Mouse (Mus musculus) stomach, embryonic 15.5 days (tissue): ENCODE measurements around the gene Gm17455. TPM values are rescaled to one million over a fixed set of nuclear protein-coding genes. Genes with fewer than 3 reads are reported as not detected.
A peak's percentile ranks its signal among the peaks of the same experiment; 100 is the strongest.

Experiments
- ATAC-seq: fragments of 200-750 bp; cut with Nextera tagmentation; 2 replicates; pipeline ENCODE4 v1.8.0; 2017; ENCODE audit warnings: low read depth, moderate number of reproducible peaks, moderate TSS enrichment; ENCODE audit not compliant: insufficient read depth, low FRiP score
- H3K27ac ChIP-seq: fragments of 300-500 bp; sonication (generic); 2 replicates; pipeline ENCODE4 v1.5.1; 2015; ENCODE audit warnings: mild to moderate bottlenecking, inconsistent platforms
- H3K27me3 ChIP-seq: fragments of 300-500 bp; sonication (generic); replicated peaks from 2 replicates; pipeline ENCODE4 v1.6.1; 2015; ENCODE audit warnings: inconsistent platforms
- H3K36me3 ChIP-seq: fragments of 300-500 bp; sonication (generic); 2 replicates; pipeline ENCODE4 v1.6.1; 2015; ENCODE audit warnings: inconsistent platforms
- H3K4me1 ChIP-seq: fragments of 300-500 bp; sonication (generic); 2 replicates; pipeline ENCODE4 v1.6.1; 2015; ENCODE audit warnings: inconsistent platforms
- H3K4me2 ChIP-seq: fragments of 300-500 bp; sonication (generic); 2 replicates; pipeline ENCODE4 v1.6.1; 2015; ENCODE audit warnings: mild to moderate bottlenecking, inconsistent platforms
- H3K4me3 ChIP-seq: fragments of 300-500 bp; sonication (generic); replicated peaks from 2 replicates; pipeline ENCODE4 v1.5.1; 2015; ENCODE audit warnings: inconsistent platforms
- H3K9ac ChIP-seq: fragments of 300-500 bp; sonication (generic); 2 replicates; pipeline ENCODE4 v1.6.1; 2015; ENCODE audit warnings: inconsistent platforms
- H3K9me3 ChIP-seq: fragments of 300-500 bp; sonication (generic); 2 replicates; pipeline ENCODE4 v1.6.1; 2016; ENCODE audit warnings: inconsistent platforms
- WGBS: fragments of 180-500 bp; shearing (Covaris S2); methylation state at CpG from one replicate; pipeline ENCODE4 v1.1.7; 2015; 5-methylcytosine and 5-hydroxymethylcytosine counted together
- polyA plus RNA-seq: library from polyadenylated mRNA; unstranded; fragments of >200 nt; fragmentation: Nextera tagmentation; extraction: Ambion mirVana; gene quantifications from 2 replicates; pipeline ENCODE4 v1.2.1, GENCODE M21; 2015

The Gm17455 gene
- polyA plus RNA-seq, 1 experiment from 2014 or later = 0.98 TPM

DNA sequence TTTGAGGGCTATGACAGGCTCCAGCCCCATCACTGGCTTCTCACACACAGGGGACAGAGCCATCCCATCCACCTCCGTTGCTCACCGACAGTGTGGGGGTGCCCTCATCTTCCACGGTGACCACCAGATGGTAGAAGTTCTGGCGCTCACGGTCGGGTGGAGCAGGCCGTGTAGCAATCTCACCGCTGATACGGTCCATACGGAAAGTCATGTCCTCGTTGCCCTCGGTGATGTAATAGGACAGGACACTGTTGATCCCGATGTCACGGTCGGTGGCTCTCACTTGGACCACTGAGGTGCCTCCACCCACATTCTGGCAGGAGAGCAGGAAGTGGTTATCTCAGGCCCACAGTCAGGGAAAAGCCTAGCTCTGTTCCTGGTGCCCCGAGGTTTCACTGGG is 22.8 kb upstream of the Gm17455 start:
- Histone ChIP-seq H3K27me3 (no peaks in the 10 kb centered on the region), H3K9ac (no peak overlapping the region), H3K4me3 (no peak overlapping the region), H3K4me2 (no peak overlapping the region), H3K27ac (no peak overlapping the region), H3K4me1 (peaks cover 12% of the 10 kb centered on the region; the same call in 1 of the 2 replicates), H3K36me3 (no peaks in the 10 kb centered on the region), H3K9me3 (no peaks in the 10 kb centered on the region)
- no peak for ATAC-seq
- WGBS = 87% methylated on average over 16 of the region's 16 CpGs

DNA sequence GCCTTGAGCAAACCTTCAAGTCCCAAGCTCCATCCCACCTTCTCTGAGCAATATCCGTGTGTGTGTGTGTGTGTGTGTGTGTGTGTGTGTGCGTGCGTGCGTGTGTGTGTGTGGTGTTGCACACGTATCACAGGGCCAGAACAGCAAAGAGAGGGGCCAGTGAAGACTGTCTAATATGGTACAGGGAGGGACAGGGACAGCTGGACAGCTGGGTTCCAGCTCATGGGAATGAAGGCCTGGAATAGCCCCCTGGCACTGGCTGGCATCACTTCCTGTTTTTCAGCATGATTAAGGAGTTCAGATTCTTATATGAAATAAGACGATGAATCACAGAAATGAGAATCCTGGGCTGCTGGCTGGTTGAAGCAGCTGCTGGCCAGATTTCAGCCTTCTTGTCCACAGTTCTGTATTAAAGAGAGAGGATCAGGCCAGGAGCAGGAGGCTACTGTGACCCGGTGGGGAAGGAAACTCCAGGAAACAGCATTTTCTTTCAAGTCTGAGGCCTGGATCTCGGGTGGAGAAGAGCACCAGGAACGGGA is 20.0 kb upstream of the Gm17455 start:
- ATAC-seq = no peak
- Histone ChIP-seq H3K27ac (no peak overlapping the region), H3K36me3 (no peaks in the 10 kb centered on the region), H3K9ac (no peak overlapping the region), H3K4me2 (no peak overlapping the region), H3K4me1 (0 out of 2 replicates have a peak, but pooled peaks cover 9% of the 10 kb centered on the region), H3K9me3 (no peaks in the 10 kb centered on the region), H3K27me3 (no peaks in the 10 kb centered on the region), H3K4me3 (no peak overlapping the region)
- 68% methylated on average over 9 of the region's 9 CpGs for WGBS

DNA sequence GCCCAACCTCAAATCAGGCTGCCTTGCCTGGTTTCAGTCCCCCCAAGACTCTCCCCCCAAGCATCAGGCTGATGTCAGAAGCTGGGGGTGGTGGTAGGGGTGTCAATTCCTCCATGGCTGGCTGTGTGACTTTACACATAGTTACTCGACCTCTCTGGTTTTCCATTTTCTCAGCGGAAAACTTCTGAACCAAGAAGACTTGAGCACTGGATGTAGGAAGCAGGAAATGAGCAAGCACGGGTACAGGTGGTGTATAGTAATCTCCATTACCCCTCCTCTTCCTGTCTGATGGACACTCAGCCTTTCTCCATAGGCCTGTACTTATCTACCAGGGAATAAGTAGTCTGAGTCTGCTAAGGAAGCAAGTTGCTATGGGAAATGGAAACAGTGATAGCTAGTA is 19.3 kb upstream of the Gm17455 start:
- WGBS = 57% methylated on average over 3 of the region's 3 CpGs
- no peak overlapping the region for H3K4me2 ChIP-seq
- H3K36me3 ChIP-seq = no peaks in the 10 kb centered on the region
- 0 out of 2 replicates have a peak, but pooled peaks cover 9% of the 10 kb centered on the region for H3K4me1 ChIP-seq
- no peak overlapping the region for H3K9ac ChIP-seq
- no peak overlapping the region for H3K4me3 ChIP-seq
- no peaks in the 10 kb centered on the region for H3K9me3 ChIP-seq
- H3K27ac ChIP-seq = no peak overlapping the region
- H3K27me3 ChIP-seq = no peaks in the 10 kb centered on the region
- ATAC-seq = no peak

DNA sequence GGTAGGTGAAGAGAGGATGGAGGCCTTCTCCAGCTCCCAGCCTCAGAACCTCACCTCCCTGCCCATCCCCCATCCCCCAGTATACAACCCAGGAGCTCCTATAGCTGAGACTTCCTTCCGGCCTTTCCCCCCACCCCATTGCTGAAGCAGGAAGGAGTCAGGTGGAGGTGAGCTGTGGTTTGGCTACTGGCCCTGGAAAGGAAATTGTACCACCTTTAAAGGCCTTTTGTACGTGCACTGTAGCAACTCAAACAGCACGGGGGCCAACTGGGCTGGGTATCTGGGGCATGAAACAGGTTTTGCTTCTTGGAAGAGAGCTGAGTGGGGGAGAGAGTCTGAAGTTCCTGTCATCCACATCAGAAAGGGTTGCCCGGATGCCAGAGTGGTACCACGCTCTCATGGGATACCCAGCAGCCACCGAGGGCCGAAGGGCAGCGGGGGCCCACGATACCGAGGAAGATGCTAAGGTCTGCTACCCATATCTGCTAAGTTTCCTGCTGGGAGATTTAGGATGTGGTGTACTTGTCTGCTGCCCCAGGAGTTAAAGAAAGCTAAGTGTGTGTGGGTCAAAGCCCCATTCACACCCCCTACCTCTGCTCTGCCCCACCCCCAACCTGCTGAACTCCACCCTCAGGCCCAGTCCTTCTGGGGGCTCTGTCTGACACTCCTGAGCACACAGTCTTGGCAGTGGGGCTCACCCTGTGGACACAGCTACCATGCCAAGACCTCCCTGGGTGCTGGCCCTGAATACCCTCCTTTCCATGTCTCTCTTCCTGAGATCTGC is 18.2 kb upstream of the Gm17455 start:
- no peak for ATAC-seq
- no peak overlapping the region for H3K9ac ChIP-seq
- H3K4me3 ChIP-seq = no peak overlapping the region
- no peak overlapping the region for H3K27ac ChIP-seq
- WGBS = 70% methylated on average over 10 of the region's 10 CpGs
- no peak overlapping the region for H3K4me2 ChIP-seq
- H3K4me1 ChIP-seq = 0 out of 2 replicates have a peak, but pooled peaks cover 9% of the 10 kb centered on the region
- H3K27me3 ChIP-seq = no peaks in the 10 kb centered on the region
- H3K9me3 ChIP-seq = no peaks in the 10 kb centered on the region
- no peaks in the 10 kb centered on the region for H3K36me3 ChIP-seq

DNA sequence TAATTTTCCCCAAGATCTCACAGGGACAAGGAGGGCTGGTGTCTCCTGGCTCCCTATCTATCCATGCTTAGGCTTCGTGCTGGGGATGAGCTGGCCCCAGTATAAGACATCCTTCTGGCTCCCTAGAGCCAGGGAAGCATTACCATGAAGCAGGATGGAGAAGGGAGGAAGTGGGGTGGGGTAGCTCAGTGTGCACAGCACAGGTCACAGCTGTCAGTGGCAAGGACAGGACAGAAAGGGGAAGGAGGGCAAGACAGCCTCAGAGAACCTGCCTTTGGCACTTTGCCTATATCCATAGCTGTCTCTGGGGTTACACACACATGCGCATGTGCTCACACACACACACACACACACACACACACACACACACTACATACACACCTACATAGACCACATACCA is 11.2 kb upstream of the Gm17455 start:
- Histone ChIP-seq H3K36me3 (no peaks in the 10 kb centered on the region), H3K9me3 (no peaks in the 10 kb centered on the region), H3K27me3 (no peaks in the 10 kb centered on the region), H3K4me3 (no peak overlapping the region), H3K27ac (no peak overlapping the region), H3K9ac (no peak overlapping the region), H3K4me2 (no peak overlapping the region), H3K4me1 (peaks cover 6% of the 10 kb centered on the region; the same call in 1 of the 2 replicates)
- WGBS = 86% methylated on average over 2 of the region's 2 CpGs
- ATAC-seq = no peak

DNA sequence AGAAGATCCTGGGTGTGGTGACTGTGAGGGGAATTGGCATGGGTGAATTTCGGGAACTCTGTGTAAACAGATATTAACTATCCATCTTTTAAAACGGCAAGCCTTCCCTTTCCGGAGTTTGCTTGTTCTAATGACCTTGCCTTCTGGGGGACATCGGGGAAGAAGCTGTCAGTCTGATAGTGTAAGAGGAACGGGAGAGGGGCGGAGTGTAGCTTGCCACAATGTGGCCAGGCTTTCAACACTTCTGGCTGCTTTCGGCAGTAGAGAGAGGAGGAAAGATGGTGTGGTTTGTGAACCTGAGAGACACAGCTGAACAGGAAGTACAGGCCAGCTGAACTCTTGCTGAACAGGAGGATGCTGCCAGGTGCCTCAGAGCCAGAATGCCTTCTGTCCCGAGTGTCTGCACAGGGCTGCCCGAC is 10.1 kb upstream of the Gm17455 start:
- H3K9me3 ChIP-seq = no peaks in the 10 kb centered on the region
- 16% methylated on average over 9 of the region's 9 CpGs for WGBS
- H3K9ac ChIP-seq = no peak overlapping the region
- H3K27me3 ChIP-seq = no peaks in the 10 kb centered on the region
- H3K36me3 ChIP-seq = no peaks in the 10 kb centered on the region
- H3K4me3 ChIP-seq = no peak overlapping the region
- no peak for ATAC-seq
- peaks cover 6% of the 10 kb centered on the region; the same call in 1 of the 2 replicates for H3K4me1 ChIP-seq
- H3K4me2 ChIP-seq = 0 out of 2 replicates have a peak overlapping the region, but pooled peaks have one; percentile 5
- no peak overlapping the region for H3K27ac ChIP-seq

DNA sequence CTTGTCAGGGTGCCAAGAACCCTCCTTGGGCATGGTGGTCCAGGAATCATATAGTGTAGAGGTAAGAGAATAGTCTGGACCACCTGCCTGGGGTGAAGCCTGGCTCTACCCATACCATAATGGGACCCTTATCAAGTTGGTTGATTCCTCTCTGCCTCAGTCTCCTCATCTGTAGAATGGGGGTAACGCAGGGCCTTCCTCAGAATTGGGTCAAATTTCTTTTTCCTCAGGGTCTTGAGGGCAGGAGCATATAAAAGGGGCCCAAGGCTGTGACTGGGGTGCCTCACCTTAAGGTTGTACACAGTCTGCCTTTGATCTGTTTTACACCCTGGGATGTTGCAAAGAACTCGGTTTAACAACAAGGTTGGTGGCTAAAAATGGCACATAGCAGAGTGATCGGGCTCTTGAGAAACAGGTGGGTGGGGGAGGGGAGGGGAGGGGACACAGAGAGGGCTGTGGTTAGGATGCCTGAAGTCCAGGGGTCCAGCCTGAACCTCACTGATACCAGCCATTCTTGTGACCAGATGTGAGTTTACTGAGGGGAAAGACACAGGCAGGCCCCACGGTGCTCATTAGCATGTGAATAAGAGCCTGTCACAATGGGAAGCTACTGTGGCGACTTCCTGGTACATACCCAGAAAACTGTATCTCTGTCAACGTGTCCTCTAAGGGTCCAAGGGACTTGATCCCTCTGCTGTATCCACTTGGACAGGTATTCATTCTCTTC is 9.2 kb upstream of the Gm17455 start:
- Histone ChIP-seq H3K4me2 (no peak overlapping the region), H3K27ac (no peak overlapping the region), H3K4me1 (peaks cover 6% of the 10 kb centered on the region; the same call in 1 of the 2 replicates), H3K4me3 (no peak overlapping the region), H3K9me3 (no peaks in the 10 kb centered on the region), H3K36me3 (no peaks in the 10 kb centered on the region), H3K27me3 (no peaks in the 10 kb centered on the region), H3K9ac (no peak overlapping the region)
- ATAC-seq = no peak
- 51% methylated on average over 6 of the region's 6 CpGs for WGBS

DNA sequence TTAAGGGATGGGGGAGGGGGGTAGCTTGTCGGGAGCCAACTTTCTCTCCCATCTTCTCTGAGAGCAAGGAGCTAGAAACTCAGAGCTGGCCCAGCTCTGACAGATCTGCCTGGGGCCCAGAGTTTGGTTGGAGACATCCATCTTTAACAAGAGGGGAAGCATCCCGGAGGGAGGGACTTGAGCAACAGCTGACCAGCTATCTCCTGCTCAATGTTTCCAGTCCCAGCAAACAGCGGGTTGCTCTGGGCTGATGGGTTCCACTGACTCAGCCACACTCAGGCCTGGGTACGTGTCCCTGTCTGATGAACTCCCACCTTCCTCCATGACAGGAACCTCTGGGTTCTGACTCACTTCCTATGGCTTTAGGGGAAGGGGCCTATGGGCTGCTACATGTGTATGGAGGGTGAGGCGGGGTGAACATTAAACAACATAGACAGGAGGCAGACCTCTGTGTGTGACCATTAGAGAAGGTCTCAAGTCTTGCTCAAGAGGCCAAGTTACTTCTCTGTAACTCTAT is 8.6 kb upstream of the Gm17455 start:
- no peak overlapping the region for H3K4me2 ChIP-seq
- H3K9me3 ChIP-seq = no peaks in the 10 kb centered on the region
- no peak for ATAC-seq
- H3K4me1 ChIP-seq = peaks cover 6% of the 10 kb centered on the region; the same call in 1 of the 2 replicates
- H3K27ac ChIP-seq = no peak overlapping the region
- H3K9ac ChIP-seq = no peak overlapping the region
- 67% methylated on average over 5 of the region's 5 CpGs for WGBS
- H3K27me3 ChIP-seq = no peaks in the 10 kb centered on the region
- no peak overlapping the region for H3K4me3 ChIP-seq
- H3K36me3 ChIP-seq = no peaks in the 10 kb centered on the region

DNA sequence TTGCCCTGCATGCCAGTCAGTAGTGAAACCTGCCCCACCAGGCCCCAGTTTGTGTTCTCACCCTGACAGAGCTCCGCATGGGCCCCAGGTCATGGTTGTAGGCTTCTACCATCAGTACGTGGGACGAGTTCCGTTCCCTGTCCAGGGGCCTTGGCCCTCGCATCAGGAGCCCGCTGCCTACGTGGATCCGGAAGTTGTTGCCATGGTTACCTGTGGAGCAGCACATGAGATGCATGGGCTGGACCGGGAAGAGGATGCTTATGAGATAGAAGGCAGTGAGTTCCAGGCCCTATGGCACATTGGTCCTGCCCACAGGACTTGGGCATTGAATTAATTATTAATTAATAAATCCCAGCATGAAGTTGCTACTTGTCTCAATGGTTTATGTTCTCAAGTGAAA is 7.9 kb upstream of the Gm17455 start:
- Histone ChIP-seq H3K4me1 (peaks cover 6% of the 10 kb centered on the region; the same call in 1 of the 2 replicates), H3K36me3 (no peaks in the 10 kb centered on the region), H3K27me3 (no peaks in the 10 kb centered on the region), H3K4me2 (no peak overlapping the region), H3K27ac (no peak overlapping the region), H3K4me3 (no peak overlapping the region), H3K9ac (no peak overlapping the region), H3K9me3 (no peaks in the 10 kb centered on the region)
- no peak for ATAC-seq
- 94% methylated on average over 9 of the region's 9 CpGs for WGBS

DNA sequence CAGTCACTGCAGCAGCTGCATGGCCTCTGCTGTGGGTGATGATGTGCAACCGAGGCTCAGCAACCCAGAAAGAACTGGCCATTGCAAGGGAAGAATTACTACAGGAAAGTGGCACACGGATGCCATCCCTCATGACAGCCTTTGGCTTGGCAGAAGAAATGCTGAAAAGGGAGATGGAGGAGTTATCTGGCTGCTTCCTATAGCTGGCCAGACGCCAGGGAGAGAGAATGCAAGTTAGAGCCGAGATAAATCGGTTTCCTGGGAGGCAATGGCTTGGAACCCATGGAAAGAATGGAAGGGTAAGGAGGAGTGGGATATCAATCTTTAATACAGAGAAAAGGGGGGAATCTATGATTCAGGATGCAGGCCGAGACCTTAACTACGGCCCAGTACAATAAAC is 4.6 kb upstream of the Gm17455 start:
- ATAC-seq = no peak
- Histone ChIP-seq H3K4me3 (no peak overlapping the region), H3K4me2 (no peak overlapping the region), H3K4me1 (0 out of 2 replicates have a peak, but pooled peaks cover under 1% of the 10 kb centered on the region), H3K9ac (no peak overlapping the region), H3K9me3 (no peaks in the 10 kb centered on the region), H3K27me3 (no peaks in the 10 kb centered on the region), H3K27ac (no peak overlapping the region), H3K36me3 (no peaks in the 10 kb centered on the region)
- 65% methylated on average over 7 of the region's 7 CpGs for WGBS

DNA sequence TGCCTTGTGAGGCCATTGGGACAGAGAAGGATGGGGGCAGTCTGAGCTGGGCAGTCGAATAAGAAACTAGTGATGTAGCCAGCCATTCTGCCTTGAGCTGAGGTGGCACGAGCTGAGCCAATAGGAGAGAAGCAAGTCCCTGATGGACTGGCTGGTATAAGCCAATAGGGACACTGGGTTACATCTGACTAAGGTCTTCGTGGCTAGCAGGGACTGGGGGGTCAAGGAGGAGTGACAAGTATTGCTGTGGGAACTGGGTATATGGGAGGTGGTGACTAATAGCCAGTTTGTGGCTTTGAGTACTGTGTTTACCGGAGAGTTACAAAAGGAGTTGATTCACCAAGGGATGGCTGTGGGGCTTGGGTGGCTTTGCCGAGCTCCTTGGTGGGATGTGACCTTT is 3.9 kb upstream of the Gm17455 start:
- no peak overlapping the region for H3K9ac ChIP-seq
- no peak overlapping the region for H3K4me3 ChIP-seq
- no peaks in the 10 kb centered on the region for H3K36me3 ChIP-seq
- no peaks in the 10 kb centered on the region for H3K9me3 ChIP-seq
- no peaks in the 10 kb centered on the region for H3K4me1 ChIP-seq
- no peak overlapping the region for H3K27ac ChIP-seq
- 65% methylated on average over 5 of the region's 5 CpGs for WGBS
- no peak overlapping the region for H3K4me2 ChIP-seq
- no peaks in the 10 kb centered on the region for H3K27me3 ChIP-seq
- ATAC-seq = no peak
